Mouse (Mus musculus): Measurements from ENCODE around the gene Kirrel. TPM values are rescaled to one million over a fixed set of nuclear protein-coding genes. Genes with fewer than 3 reads are reported as not detected.
A peak's percentile ranks its signal among the peaks of the same experiment; 100 is the strongest.

Kirrel gene
- polyA plus RNA-seq (2012; rRNA removed) = 6.0 and 6.5 TPM in 2 replicates

- Histone ChIP-seq H3K36me3 (ENCODE audit: control insufficient read depth, insufficient read depth, low read length) (no peaks in the 10 kb centered on the region), H3K27me3 (ENCODE audit: control insufficient read depth, insufficient read depth, low read length) (peaks cover 17% of the 10 kb centered on the region), H3K4me1 (ENCODE audit: control insufficient read depth, insufficient read depth, insufficient read length) (no peaks in the 10 kb centered on the region), H3K4me3 (ENCODE audit: extremely low read depth, insufficient read depth, insufficient read length) (peak within 1 kb of the TSS; percentile 41), H3K27ac (ENCODE audit: insufficient read depth, low read length) (peak within 1 kb of the TSS; percentile 41; the same call in 1 of the 2 replicates)
- WGBS = 2% methylated on average over 43 of the region's 45 CpGs
- no peak for TF ChIP-seq POLR2A (IDR thresholded peaks at IDR 0.05; ENCODE audit: low read depth, low read length)
- DNase-seq (ENCODE audit: low read depth in 1 of 2, low spot score in 2 of 2) = no peak
Measured at GRCm38 (mm10) chr3:87174096-87174768, at the start of gene Kirrel. TSS of gene Kirrel (minus strand) at chr3:87174747.

- no peaks in the 10 kb centered on the region for H3K36me3 ChIP-seq (ENCODE audit: control insufficient read depth, insufficient read depth, low read length)
- no peak overlapping the region for H3K27ac ChIP-seq (ENCODE audit: insufficient read depth, low read length)
- no peaks in the 10 kb centered on the region for H3K27me3 ChIP-seq (ENCODE audit: control insufficient read depth, insufficient read depth, low read length)
- no peak overlapping the region for H3K4me3 ChIP-seq (ENCODE audit: extremely low read depth, insufficient read depth, insufficient read length)
- WGBS = 87% methylated on average over 4 of the region's 4 CpGs
- DNase-seq (ENCODE audit: low read depth in 1 of 2, low spot score in 2 of 2) = no peak
- no peak for TF ChIP-seq CTCF (IDR thresholded peaks at IDR 0.05; ENCODE audit: extremely low read depth, insufficient read depth, insufficient read length, insufficient replicate concordance)
- TF ChIP-seq POLR2A (IDR thresholded peaks at IDR 0.05; ENCODE audit: low read depth, low read length) = no peak
- no peaks in the 10 kb centered on the region for H3K4me1 ChIP-seq (ENCODE audit: control insufficient read depth, insufficient read depth, insufficient read length)
Measured at GRCm38 (mm10) chr3:87223636-87224035, 49.1 kb upstream of the Kirrel start.

DNA sequence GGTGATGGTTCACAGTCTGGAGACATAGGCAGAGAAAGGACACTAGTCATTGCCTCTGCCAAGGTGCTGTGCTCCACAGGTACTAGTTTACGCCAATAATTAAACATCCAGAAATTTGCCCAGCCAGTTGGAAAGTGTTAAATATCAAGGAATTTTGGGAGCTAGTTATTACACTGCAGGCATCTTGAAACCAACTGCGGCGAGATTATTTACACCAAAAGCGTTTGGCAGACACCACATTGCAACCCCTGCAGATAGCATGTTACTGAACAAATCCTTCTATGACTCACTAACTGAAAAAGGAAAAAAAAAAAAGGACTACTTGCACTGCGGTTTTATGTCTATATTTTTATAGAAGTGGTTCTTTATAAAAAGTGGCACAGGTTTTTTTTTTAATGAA lies 47.8 kb upstream of the Kirrel start:
- 90% methylated on average over 5 of the region's 5 CpGs for WGBS

GRCm38 (mm10) chr3:87215176-87215575 lies 40.6 kb upstream of the Kirrel start:
- 44% methylated on average over 11 of the region's 11 CpGs for WGBS

More for the DNA sequence above, 47.8 kb upstream of the Kirrel start:
- no peak overlapping the region for H3K4me3 ChIP-seq (ENCODE audit: extremely low read depth, insufficient read depth, insufficient read length)
- H3K4me1 ChIP-seq (ENCODE audit: control insufficient read depth, insufficient read depth, insufficient read length) = no peaks in the 10 kb centered on the region
- no peak overlapping the region for H3K27ac ChIP-seq (ENCODE audit: insufficient read depth, low read length)
- H3K27me3 ChIP-seq (ENCODE audit: control insufficient read depth, insufficient read depth, low read length) = no peaks in the 10 kb centered on the region
- no peaks in the 10 kb centered on the region for H3K36me3 ChIP-seq (ENCODE audit: control insufficient read depth, insufficient read depth, low read length)
- no peak for DNase-seq (ENCODE audit: low read depth in 1 of 2, low spot score in 2 of 2)
- no peak for TF ChIP-seq POLR2A (IDR thresholded peaks at IDR 0.05; ENCODE audit: low read depth, low read length)
- no peak for TF ChIP-seq CTCF (IDR thresholded peaks at IDR 0.05; ENCODE audit: extremely low read depth, insufficient read depth, insufficient read length, insufficient replicate concordance)

GRCm38 (mm10) chr3:87214221-87214864 lies 39.8 kb upstream of the Kirrel start:
- no peaks in the 10 kb centered on the region for H3K36me3 ChIP-seq (ENCODE audit: control insufficient read depth, insufficient read depth, low read length)
- H3K4me3 ChIP-seq (ENCODE audit: extremely low read depth, insufficient read depth, insufficient read length) = no peak overlapping the region
- H3K27me3 ChIP-seq (ENCODE audit: control insufficient read depth, insufficient read depth, low read length) = no peaks in the 10 kb centered on the region
- no peaks in the 10 kb centered on the region for H3K4me1 ChIP-seq (ENCODE audit: control insufficient read depth, insufficient read depth, insufficient read length)
- no peak overlapping the region for H3K27ac ChIP-seq (ENCODE audit: insufficient read depth, low read length)
- TF ChIP-seq POLR2A (IDR thresholded peaks at IDR 0.05; ENCODE audit: low read depth, low read length) (no peak), CTCF (IDR thresholded peaks at IDR 0.05; ENCODE audit: extremely low read depth, insufficient read depth, insufficient read length, insufficient replicate concordance) (no peak)
- DNase-seq (ENCODE audit: low read depth in 1 of 2, low spot score in 2 of 2) = no peak
- WGBS = 90% methylated on average over 19 of the region's 19 CpGs

More at GRCm38 (mm10) chr3:87215176-87215575, 40.6 kb upstream of the Kirrel start:
- TF ChIP-seq POLR2A (IDR thresholded peaks at IDR 0.05; ENCODE audit: low read depth, low read length) (no peak), CTCF (IDR thresholded peaks at IDR 0.05; ENCODE audit: extremely low read depth, insufficient read depth, insufficient read length, insufficient replicate concordance) (no peak)
- no peaks in the 10 kb centered on the region for H3K36me3 ChIP-seq (ENCODE audit: control insufficient read depth, insufficient read depth, low read length)
- H3K4me1 ChIP-seq (ENCODE audit: control insufficient read depth, insufficient read depth, insufficient read length) = no peaks in the 10 kb centered on the region
- no peak for DNase-seq (ENCODE audit: low read depth in 1 of 2, low spot score in 2 of 2)
- H3K27ac ChIP-seq (ENCODE audit: insufficient read depth, low read length) = no peak overlapping the region
- no peak overlapping the region for H3K4me3 ChIP-seq (ENCODE audit: extremely low read depth, insufficient read depth, insufficient read length)
- H3K27me3 ChIP-seq (ENCODE audit: control insufficient read depth, insufficient read depth, low read length) = no peaks in the 10 kb centered on the region

GRCm38 (mm10) chr3:87206336-87207075 lies 32.0 kb upstream of the Kirrel start:
- Histone ChIP-seq H3K27ac (ENCODE audit: insufficient read depth, low read length) (no peak overlapping the region), H3K4me1 (ENCODE audit: control insufficient read depth, insufficient read depth, insufficient read length) (no peaks in the 10 kb centered on the region), H3K27me3 (ENCODE audit: control insufficient read depth, insufficient read depth, low read length) (no peaks in the 10 kb centered on the region), H3K36me3 (ENCODE audit: control insufficient read depth, insufficient read depth, low read length) (no peaks in the 10 kb centered on the region), H3K4me3 (ENCODE audit: extremely low read depth, insufficient read depth, insufficient read length) (no peak overlapping the region)
- no peak for DNase-seq (ENCODE audit: low read depth in 1 of 2, low spot score in 2 of 2)
- TF ChIP-seq POLR2A (IDR thresholded peaks at IDR 0.05; ENCODE audit: low read depth, low read length) = no peak
- TF ChIP-seq CTCF (IDR thresholded peaks at IDR 0.05; ENCODE audit: extremely low read depth, insufficient read depth, insufficient read length, insufficient replicate concordance) = no peak
- WGBS = 86% methylated on average over 5 of the region's 5 CpGs

All from spleen, adult 2 months (tissue).